Mouse (Mus musculus) lung, postnatal 0 days (tissue): ENCODE measurements at regions not wholly inside any gene's neighbourhood (a gene's known extent, or its start where the extent isn't known, plus 50 kb on each side); places are given as distances from the start of the nearest gene placed in this dataset.

Experiments used
- ATAC-seq: fragments of 200-750 bp; cut with Nextera tagmentation; 2 replicates; pipeline ENCODE4 v1.8.0; 2017; ENCODE audit warnings: moderate library complexity
- DNase-seq: peaks from one replicate; pipeline ENCODE4 v3.0.0-alpha.2; 2016; ENCODE audit warnings: low spot score
- H3K27ac ChIP-seq: fragments of 300-500 bp; sonication (generic); 2 replicates; pipeline ENCODE4 v1.5.1; 2014; ENCODE audit warnings: antibody characterized with exemption, mild to moderate bottlenecking, low read length, mixed read lengths
- H3K27me3 ChIP-seq: fragments of 300-500 bp; sonication (generic); replicated peaks from 2 replicates; pipeline ENCODE4 v1.6.1; 2014; ENCODE audit warnings: low read length, mixed read lengths; ENCODE audit not compliant: insufficient read depth
- H3K36me3 ChIP-seq: fragments of 300-500 bp; sonication (generic); 2 replicates; pipeline ENCODE4 v1.6.1; 2014; ENCODE audit warnings: low read length, mixed read lengths; ENCODE audit not compliant: insufficient read depth
- H3K4me1 ChIP-seq: fragments of 300-500 bp; sonication (generic); 2 replicates; pipeline ENCODE4 v1.6.1; 2014; ENCODE audit warnings: antibody characterized with exemption, low read depth, low read length, mixed read lengths; ENCODE audit not compliant: insufficient read depth
- H3K4me2 ChIP-seq: fragments of 300-500 bp; sonication (generic); replicated peaks from 2 replicates; pipeline ENCODE4 v1.6.1; 2014; ENCODE audit warnings: low read depth, mild to moderate bottlenecking, low read length, moderate library complexity, mixed read lengths
- H3K4me3 ChIP-seq: fragments of 300-500 bp; sonication (generic); 2 replicates; pipeline ENCODE4 v1.5.1; 2014; ENCODE audit warnings: low read depth, low read length
- H3K9ac ChIP-seq: fragments of 300-500 bp; sonication (generic); replicated peaks from 2 replicates; pipeline ENCODE4 v1.6.1; 2014; ENCODE audit warnings: low read depth, mild to moderate bottlenecking
- H3K9me3 ChIP-seq: fragments of 300-500 bp; sonication (generic); 2 replicates; pipeline ENCODE4 v1.6.1; 2016; ENCODE audit warnings: low read length, mixed read lengths
- CTCF ChIP-seq: IDR thresholded peaks from 2 replicates; pipeline ENCODE4 v1.5.1; 2016; ENCODE audit warnings: antibody characterized with exemption, mild to moderate bottlenecking
- EP300 ChIP-seq: IDR thresholded peaks from 2 replicates; pipeline ENCODE4 v1.6.1; 2016; ENCODE audit warnings: antibody characterized with exemption, mild to moderate bottlenecking, control low read depth
- WGBS: fragments of 180-500 bp; shearing (Covaris S2); extraction: QIAGEN DNeasy Blood & Tissue Kit; methylation state at CpG from one replicate; pipeline ENCODE4 v1.1.7; 2014; 5-methylcytosine and 5-hydroxymethylcytosine counted together

DNA sequence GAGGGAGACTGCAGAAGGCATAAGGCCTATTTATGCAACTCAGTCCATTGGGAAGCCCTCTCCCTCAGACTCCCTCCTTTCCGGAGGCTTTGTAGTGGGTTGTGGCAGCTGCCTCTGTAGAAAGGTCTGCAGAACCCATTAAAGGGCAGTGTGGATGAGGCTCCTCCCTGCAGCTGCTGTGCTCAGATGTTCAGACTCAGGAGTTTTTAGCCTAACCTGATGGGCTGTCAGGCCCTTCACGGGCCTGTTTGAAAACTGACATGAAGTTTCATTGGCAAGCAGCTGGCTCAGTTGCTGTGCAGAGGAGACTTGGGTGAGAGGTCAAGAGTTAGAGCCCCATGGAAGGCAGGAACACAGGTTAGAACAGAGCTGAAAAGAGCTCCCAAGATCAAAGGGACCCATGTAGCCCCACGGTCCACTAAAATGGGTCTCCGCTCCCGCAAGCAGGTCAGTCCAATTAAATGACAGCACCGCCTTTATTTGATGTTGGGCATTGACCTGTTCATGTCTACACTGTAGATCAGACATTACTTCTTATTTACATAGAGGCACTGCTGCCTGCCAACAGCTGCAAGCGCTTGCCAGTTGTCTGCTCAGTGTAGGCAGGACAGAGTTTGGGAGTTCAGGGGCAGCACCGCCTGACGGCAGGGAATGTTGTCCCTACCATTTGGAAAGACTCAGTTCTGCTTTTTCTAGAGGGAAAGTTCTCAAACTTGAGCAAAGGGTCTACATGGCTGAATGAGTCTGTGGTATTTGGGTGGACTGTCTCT, 53.8 kb upstream of the Usp46 start:
- Histone ChIP-seq H3K36me3 (no peaks in the 10 kb centered on the region), H3K4me3 (no peak overlapping the region), H3K9me3 (no peaks in the 10 kb centered on the region), H3K9ac (no peak overlapping the region), H3K27me3 (no peaks in the 10 kb centered on the region), H3K4me2 (no peak overlapping the region), H3K4me1 (no peaks in the 10 kb centered on the region), H3K27ac (no peak overlapping the region)
- DNase-seq = no peak
- 63% methylated on average over 9 of the region's 9 CpGs for WGBS
- no peak for ATAC-seq
- TF ChIP-seq CTCF (no peak), EP300 (no peak)

GRCm38 (mm10) chr5:74126015-74126896, 58.0 kb upstream of the Usp46 start:
- 60% methylated on average over 32 of the region's 32 CpGs for WGBS
- H3K27me3 ChIP-seq = no peaks in the 10 kb centered on the region
- TF ChIP-seq EP300 (no peak), CTCF (no peak)
- no peaks in the 10 kb centered on the region for H3K36me3 ChIP-seq
- H3K9me3 ChIP-seq = no peaks in the 10 kb centered on the region
- peak overlapping the region; percentile 40 for H3K4me2 ChIP-seq
- peak overlapping the region; percentile 9; the same call in 1 of the 2 replicates for H3K27ac ChIP-seq
- H3K4me3 ChIP-seq = peak overlapping the region; percentile 27
- DNase-seq (peak; percentile 81), ATAC-seq (peak; percentile 97)
- no peak overlapping the region for H3K9ac ChIP-seq
- H3K4me1 ChIP-seq = no peaks in the 10 kb centered on the region

- DNase-seq = no peak
- Histone ChIP-seq H3K4me3 (no peak overlapping the region), H3K9me3 (no peaks in the 10 kb centered on the region), H3K27ac (no peak overlapping the region), H3K27me3 (no peaks in the 10 kb centered on the region), H3K4me1 (no peaks in the 10 kb centered on the region), H3K36me3 (no peaks in the 10 kb centered on the region), H3K4me2 (no peak overlapping the region), H3K9ac (no peak overlapping the region)
- 58% methylated on average over 6 of the region's 6 CpGs for WGBS
- ATAC-seq = no peak
- TF ChIP-seq EP300 (no peak), CTCF (0 out of 2 replicates have a peak, but pooled peaks have one; percentile 15)
These were observed 59.3 kb upstream of the Usp46 start for GRCm38 (mm10) chr5:74127518-74127917.

DNA sequence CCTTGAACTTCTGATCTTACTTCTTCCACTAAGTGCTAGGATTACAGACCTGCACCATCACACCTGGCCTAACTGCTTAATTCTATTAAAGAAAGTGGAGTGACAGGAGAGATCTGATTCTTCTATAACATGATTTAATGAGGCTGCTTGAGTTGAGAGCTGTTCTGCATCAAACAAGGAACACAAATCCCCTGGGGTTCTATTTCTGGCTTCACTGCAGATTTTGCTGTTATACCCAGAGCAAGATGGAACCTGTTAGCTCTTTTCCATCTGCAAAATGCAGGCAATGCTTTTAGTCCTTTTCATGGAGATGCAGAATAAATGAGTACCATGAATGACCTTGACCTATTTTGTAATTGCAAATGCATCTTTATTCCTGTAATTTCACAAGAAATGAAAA, 61.4 kb upstream of the Usp46 start:
- no peak overlapping the region for H3K4me3 ChIP-seq

DNA sequence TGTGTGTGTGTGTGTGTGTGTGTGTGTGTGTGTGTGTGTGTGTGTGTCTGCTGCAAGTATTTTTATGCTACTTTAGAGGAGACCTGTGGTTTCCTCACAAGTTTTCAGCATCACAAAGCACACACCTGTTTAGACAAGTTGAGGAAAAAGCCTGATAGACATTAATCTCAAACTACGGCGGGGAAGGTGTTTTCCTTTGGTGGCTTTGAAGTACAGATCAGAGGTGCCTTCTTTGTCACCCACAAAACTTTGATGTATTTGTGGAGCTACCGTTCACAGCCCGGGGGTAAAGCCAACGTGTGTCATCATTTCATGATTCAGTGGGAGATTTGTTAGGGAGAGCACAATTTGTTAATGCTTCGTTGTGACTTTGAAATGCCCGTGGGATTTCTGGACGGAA, 62.4 kb upstream of the Rasl11b start:
- no peak overlapping the region for H3K9ac ChIP-seq
- H3K4me2 ChIP-seq = no peak overlapping the region
- WGBS = 44% methylated on average over 8 of the region's 8 CpGs
- TF ChIP-seq CTCF (no peak), EP300 (no peak)
- no peak for DNase-seq
- H3K4me3 ChIP-seq = no peak overlapping the region
- no peak for ATAC-seq
- H3K27me3 ChIP-seq = no peaks in the 10 kb centered on the region
- H3K9me3 ChIP-seq = no peaks in the 10 kb centered on the region
- no peaks in the 10 kb centered on the region for H3K36me3 ChIP-seq
- no peak overlapping the region for H3K27ac ChIP-seq
- H3K4me1 ChIP-seq = no peaks in the 10 kb centered on the region

More for the DNA sequence above, 61.4 kb upstream of the Usp46 start:
- TF ChIP-seq CTCF (no peak), EP300 (no peak)
- Histone ChIP-seq H3K9me3 (no peaks in the 10 kb centered on the region), H3K4me2 (no peak overlapping the region), H3K27me3 (no peaks in the 10 kb centered on the region), H3K9ac (no peak overlapping the region), H3K27ac (no peak overlapping the region), H3K36me3 (no peaks in the 10 kb centered on the region), H3K4me1 (no peaks in the 10 kb centered on the region)
- no peak for ATAC-seq
- DNase-seq = no peak

DNA sequence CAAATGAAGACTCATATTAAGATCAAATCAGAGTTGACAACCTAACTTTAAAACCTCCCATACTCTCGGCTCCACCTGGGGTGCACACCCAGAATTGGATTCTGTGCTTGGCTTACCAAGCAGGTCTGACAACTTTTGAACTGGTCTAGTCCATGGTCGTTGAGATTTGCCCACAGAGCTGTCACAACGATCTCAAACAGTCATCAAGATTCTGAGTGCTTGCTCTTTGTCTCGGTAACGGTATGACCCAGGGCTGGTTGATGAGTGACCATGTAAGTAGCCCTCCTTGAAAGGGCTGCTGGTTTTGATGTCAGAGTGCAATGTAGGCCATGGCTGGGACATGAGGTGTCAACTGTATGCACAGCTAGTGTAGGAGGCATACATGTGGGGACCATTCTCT, 58.7 kb upstream of the Rasl11b start:
- Histone ChIP-seq H3K27me3 (no peaks in the 10 kb centered on the region), H3K4me3 (no peak overlapping the region), H3K36me3 (no peaks in the 10 kb centered on the region), H3K4me1 (no peaks in the 10 kb centered on the region), H3K4me2 (no peak overlapping the region), H3K9me3 (no peaks in the 10 kb centered on the region), H3K9ac (no peak overlapping the region), H3K27ac (peak overlapping the region; percentile 55; the same call in 1 of the 2 replicates)
- ATAC-seq = peak; percentile 95
- DNase-seq = peak; percentile 94
- TF ChIP-seq CTCF = peak; percentile 21; the same call in 1 of the 2 replicates
- peak; percentile 92 for TF ChIP-seq EP300
- 51% methylated on average over 5 of the region's 5 CpGs for WGBS
